Mouse (Mus musculus) small intestine, adult 2 months (tissue): ENCODE results near the gene Cdca8. TPM values are rescaled to one million over a fixed set of nuclear protein-coding genes. Genes with fewer than 3 reads are reported as not detected.
A peak's percentile ranks its signal among the peaks of the same experiment; 100 is the strongest.

Experiments used
- H3K27ac ChIP-seq: fragments of 200-500 bp; 2 replicates; pipeline ENCODE4 v1.5.1; 2012; ENCODE audit warnings: low read depth, low read length, control low read depth, inconsistent platforms; ENCODE audit not compliant: insufficient read depth
- H3K27me3 ChIP-seq: fragments of 200-500 bp; 2 replicates; pipeline ENCODE4 v1.6.1; 2012; ENCODE audit warnings: mild to moderate bottlenecking, moderate library complexity, low read length, inconsistent platforms; ENCODE audit not compliant: control insufficient read depth, insufficient read depth
- H3K36me3 ChIP-seq: fragments of 200-500 bp; 2 replicates; pipeline ENCODE4 v1.6.1; 2012; ENCODE audit warnings: mild to moderate bottlenecking, low read length, control low read depth, inconsistent platforms; ENCODE audit not compliant: control insufficient read depth, insufficient read depth
- H3K4me1 ChIP-seq: fragments of 200-500 bp; 2 replicates; pipeline ENCODE4 v1.6.1; 2012; ENCODE audit warnings: low read length, inconsistent platforms, mixed read lengths; ENCODE audit not compliant: control insufficient read depth, insufficient read depth, insufficient read length
- H3K4me3 ChIP-seq: fragments of 200-500 bp; 2 replicates; pipeline ENCODE4 v1.5.1; 2012; ENCODE audit warnings: low read depth, mild to moderate bottlenecking, control low read depth, inconsistent platforms, low read length, moderate library complexity
- CTCF ChIP-seq: fragments of 200-500 bp; IDR thresholded peaks from 2 replicates; pipeline ENCODE4 v1.5.1; 2012; ENCODE audit warnings: low read depth, mild to moderate bottlenecking, control low read depth, inconsistent platforms, low read length, moderate library complexity, mixed read lengths; ENCODE audit not compliant: insufficient replicate concordance, insufficient read length; ENCODE audit errors: extremely low read depth
- POLR2A ChIP-seq: fragments of 200-500 bp; IDR thresholded peaks from 2 replicates; pipeline ENCODE4 v1.6.1; 2012; ENCODE audit warnings: low read depth, mild to moderate bottlenecking, control low read depth, inconsistent platforms, low read length, moderate library complexity
- WGBS: fragments of 180-500 bp; shearing (Covaris S2); methylation state at CpG from one replicate; pipeline ENCODE4 v1.1.7; 2018; 5-methylcytosine and 5-hydroxymethylcytosine counted together
- polyA plus RNA-seq: library from polyadenylated mRNA; depleted of rRNA; stranded (reverse); fragments of >200 nt; gene quantifications from 2 replicates; pipeline ENCODE4 v1.2.3, GENCODE M21; 2012

Cdca8 gene
- polyA plus RNA-seq, 1 experiment, result 18.7 TPM

DNA sequence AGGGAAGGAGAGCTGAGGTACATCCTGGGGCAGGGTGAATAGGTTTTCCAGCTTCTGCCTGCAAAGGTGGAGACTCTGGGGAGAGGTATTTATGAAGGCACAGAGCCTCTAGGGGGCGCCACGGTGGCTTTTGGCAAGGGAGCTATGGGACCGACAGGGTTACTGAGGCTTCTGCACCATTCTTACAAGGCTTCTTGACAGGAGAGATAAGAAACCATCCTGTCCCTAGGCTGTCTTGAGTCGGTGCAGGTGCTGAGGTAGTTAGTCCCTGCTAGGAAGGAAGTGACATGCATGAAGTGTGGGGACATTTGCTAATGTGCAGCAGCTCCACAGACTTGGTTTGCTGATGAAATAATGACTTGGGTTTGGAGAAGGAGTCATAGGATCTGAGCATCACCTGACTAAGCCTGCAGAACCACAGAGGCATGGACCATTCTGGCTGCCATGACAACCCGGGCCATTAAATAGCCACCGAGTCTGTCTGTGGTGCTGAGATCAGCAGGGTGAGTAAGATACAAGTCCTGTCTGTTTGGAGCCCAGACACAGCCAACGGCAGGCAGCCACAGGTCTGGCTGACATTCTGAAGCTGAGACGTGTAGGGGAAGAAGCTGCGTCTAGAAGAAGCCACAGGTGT lies 44.9 kb upstream of the Cdca8 start:
- TF ChIP-seq CTCF (peak; percentile 32; the same call in 1 of the 2 replicates), POLR2A (no peak)
- Histone ChIP-seq H3K27me3 (peaks cover 45% of the 10 kb centered on the region), H3K4me3 (no peak overlapping the region), H3K36me3 (no peaks in the 10 kb centered on the region), H3K4me1 (0 out of 2 replicates have a peak, but pooled peaks cover 4% of the 10 kb centered on the region), H3K27ac (no peak overlapping the region)
- 20% methylated on average over 9 of the region's 9 CpGs for WGBS

DNA sequence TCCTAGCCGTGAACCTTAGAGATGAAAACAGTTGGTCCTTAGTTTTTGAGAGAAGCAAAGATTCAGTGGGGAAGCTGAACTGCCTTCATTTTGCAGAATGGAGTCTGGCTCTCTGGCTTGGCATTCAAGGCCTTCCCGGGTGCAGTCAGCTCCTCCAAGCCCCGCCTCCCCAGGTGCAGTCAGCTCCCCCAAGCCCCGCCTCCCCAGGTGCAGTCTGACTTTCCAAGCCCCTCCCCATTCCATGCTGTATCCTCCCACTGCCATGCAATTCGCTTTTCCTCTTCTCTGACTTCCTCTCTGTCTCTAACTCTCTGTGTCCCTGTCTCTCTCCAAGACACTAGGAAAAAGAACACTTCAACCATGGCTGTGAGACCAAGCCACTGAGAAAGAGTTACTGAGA lies 39.1 kb upstream of the Cdca8 start:
- TF ChIP-seq CTCF, result no peak
- no peak for TF ChIP-seq POLR2A
- 20% methylated on average over 5 of the region's 5 CpGs for WGBS
- H3K27me3 ChIP-seq, result no peaks in the 10 kb centered on the region

DNA sequence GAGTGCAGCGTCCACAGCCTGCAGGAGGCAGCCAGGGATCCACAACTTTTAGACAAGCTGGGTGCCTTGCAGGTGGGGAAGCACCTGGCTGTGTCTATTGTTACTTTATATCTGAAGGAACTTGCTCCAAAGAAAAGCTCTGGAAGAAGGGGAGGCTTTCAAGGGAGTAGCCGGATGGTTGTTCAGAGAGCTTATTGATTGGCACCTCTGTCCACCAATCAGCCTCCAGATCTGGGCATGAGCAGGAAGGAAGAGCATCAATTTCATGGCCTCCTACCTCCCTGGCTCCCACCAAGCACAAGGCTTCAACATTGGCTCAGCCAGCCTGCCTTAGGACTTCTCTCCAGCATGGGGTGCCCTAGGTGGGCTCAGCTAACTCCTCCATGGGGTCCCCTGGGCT lies 34.2 kb upstream of the Cdca8 start:
- no peaks in the 10 kb centered on the region for H3K36me3 ChIP-seq
- no peak for TF ChIP-seq POLR2A
- TF ChIP-seq CTCF, result no peak
- 74% methylated on average over 2 of the region's 2 CpGs for WGBS
- no peak overlapping the region for H3K4me3 ChIP-seq
- no peak overlapping the region for H3K27ac ChIP-seq
- no peaks in the 10 kb centered on the region for H3K4me1 ChIP-seq
- no peaks in the 10 kb centered on the region for H3K27me3 ChIP-seq

More for the DNA sequence above, 39.1 kb upstream of the Cdca8 start:
- Histone ChIP-seq H3K36me3 (no peaks in the 10 kb centered on the region), H3K4me3 (no peak overlapping the region), H3K27ac (no peak overlapping the region), H3K4me1 (no peaks in the 10 kb centered on the region)

DNA sequence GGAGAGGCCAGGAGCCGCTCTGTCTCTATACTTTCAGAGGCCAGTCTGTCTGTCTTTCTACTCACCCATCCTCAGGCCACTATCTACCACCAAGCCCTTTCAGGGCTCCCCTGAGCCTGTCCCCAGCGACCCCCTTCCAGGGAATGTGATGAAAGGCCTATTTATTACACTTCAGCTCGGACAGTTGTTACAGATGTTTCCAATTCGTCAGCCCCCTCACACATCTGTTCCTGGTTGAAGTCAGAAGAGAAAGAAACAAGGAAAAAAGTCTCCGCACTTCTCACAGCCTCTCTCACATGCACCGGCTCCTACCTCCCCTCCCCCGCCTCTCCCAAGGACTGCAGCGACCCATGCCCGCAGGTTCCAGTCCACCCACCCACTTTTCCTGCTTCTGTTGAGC lies 33.2 kb upstream of the Cdca8 start:
- TF ChIP-seq CTCF (no peak), POLR2A (no peak)
- Histone ChIP-seq H3K4me3 (no peak overlapping the region), H3K27me3 (no peaks in the 10 kb centered on the region), H3K36me3 (no peaks in the 10 kb centered on the region), H3K27ac (no peak overlapping the region), H3K4me1 (no peaks in the 10 kb centered on the region)
- WGBS, result 76% methylated on average over 9 of the region's 9 CpGs

DNA sequence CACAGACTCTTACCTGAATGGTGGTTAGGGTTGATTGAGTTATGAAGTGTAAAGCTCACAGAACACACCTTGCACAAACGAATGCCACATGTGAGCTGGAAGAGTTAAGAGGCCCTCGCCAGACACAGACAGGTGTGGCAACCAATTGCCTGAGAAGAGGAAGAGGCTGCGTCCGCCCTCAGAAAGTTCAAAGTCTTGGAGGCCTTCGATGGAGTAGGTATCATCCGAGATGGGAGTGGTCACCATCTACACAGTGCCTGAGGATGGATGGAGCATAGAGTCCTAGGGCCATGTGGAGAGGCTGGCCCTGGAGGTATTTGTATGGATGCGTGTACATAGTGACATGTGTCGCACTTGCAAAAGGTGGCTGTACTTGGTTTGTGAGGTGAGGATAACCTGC lies 32.0 kb upstream of the Cdca8 start:
- H3K27ac ChIP-seq, result no peak overlapping the region
- 28% methylated on average over 8 of the region's 8 CpGs for WGBS
- no peaks in the 10 kb centered on the region for H3K4me1 ChIP-seq
- H3K27me3 ChIP-seq, result no peaks in the 10 kb centered on the region
- no peak overlapping the region for H3K4me3 ChIP-seq
- TF ChIP-seq CTCF (no peak), POLR2A (no peak)
- H3K36me3 ChIP-seq, result no peaks in the 10 kb centered on the region

DNA sequence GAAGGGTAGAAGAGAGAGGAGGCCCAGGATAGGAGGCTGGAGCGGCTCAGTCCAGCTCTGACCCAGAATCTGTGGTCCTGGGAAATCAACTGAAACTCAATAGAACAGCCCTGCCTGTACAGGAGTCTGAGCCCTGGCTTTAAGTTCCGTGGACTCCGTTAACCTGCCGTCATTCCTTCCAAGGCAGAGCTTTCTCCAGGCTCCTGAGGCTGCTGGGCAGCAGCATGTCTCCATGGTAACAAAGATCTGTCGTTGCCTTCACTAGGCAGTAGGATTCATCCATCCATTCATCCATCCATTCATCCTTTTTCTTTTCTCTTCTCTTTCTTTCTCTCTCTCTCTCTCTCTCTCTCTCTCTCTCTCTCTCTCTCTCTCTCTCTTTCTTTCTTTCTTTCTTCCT lies 31.6 kb upstream of the Cdca8 start:
- Histone ChIP-seq H3K36me3 (no peaks in the 10 kb centered on the region), H3K27ac (no peak overlapping the region), H3K27me3 (no peaks in the 10 kb centered on the region), H3K4me1 (no peaks in the 10 kb centered on the region), H3K4me3 (no peak overlapping the region)
- WGBS, result 26% methylated on average over 5 of the region's 5 CpGs
- TF ChIP-seq POLR2A (no peak), CTCF (no peak)

DNA sequence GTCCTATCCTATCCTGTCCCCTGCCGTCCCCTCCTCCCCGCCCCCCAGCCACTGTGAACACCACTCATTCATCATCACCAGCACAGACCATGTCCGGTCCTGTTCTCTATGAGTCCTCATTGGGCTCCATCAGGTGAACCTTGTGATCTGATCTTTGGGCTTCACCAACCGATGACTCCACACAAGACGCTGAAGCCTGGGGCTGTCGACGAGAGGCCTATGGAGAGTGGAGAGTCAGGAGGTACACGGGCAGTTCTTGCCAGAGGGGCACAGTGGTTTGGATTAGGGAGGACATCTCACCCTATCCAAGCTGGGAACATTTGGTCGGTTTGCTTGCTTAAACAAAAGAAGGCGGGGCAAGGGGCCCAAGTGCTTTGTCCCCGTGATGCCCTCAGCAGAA lies 31.1 kb upstream of the Cdca8 start:
- no peaks in the 10 kb centered on the region for H3K27me3 ChIP-seq
- H3K36me3 ChIP-seq, result no peaks in the 10 kb centered on the region
- no peak overlapping the region for H3K27ac ChIP-seq
- TF ChIP-seq CTCF, result no peak
- no peak for TF ChIP-seq POLR2A
- WGBS, result 64% methylated on average over 11 of the region's 11 CpGs
- H3K4me3 ChIP-seq, result no peak overlapping the region
- no peaks in the 10 kb centered on the region for H3K4me1 ChIP-seq
